Mouse (Mus musculus): ENCODE results near the gene Dgcr8.
A peak's percentile ranks its signal among the peaks of the same experiment; 100 is the strongest.

The Dgcr8 gene

GRCm38 (mm10) chr16:18220856-18221542, 68.0 kb downstream of the Dgcr8 start:
- DNase-seq (ENCODE audit: low spot score in 2 of 2): no peak

- no peak for DNase-seq (ENCODE audit: low spot score in 2 of 2)
Measured at GRCm38 (mm10) chr16:18220001-18220400, 69.0 kb downstream of the Dgcr8 start.

- no peak for DNase-seq (ENCODE audit: low spot score in 2 of 2)
Measured at GRCm38 (mm10) chr16:18218580-18218996, 70.5 kb downstream of the Dgcr8 start.

- no peak for DNase-seq (ENCODE audit: low spot score in 2 of 2)
Measured at GRCm38 (mm10) chr16:18217579-18217978, 71.5 kb downstream of the Dgcr8 start, which contains the start of gene Ccdc188. Ccdc188 (plus strand) TSS chr16:18217879.

GRCm38 (mm10) chr16:18214858-18215257, 74.2 kb downstream of the Dgcr8 start:
- DNase-seq (ENCODE audit: low spot score in 2 of 2): no peak

GRCm38 (mm10) chr16:18213689-18214088, 75.4 kb downstream of the Dgcr8 start:
- peak; percentile 65 to 80 for DNase-seq (ENCODE audit: low spot score in 2 of 2)

GRCm38 (mm10) chr16:18211417-18212171, 77.5 kb downstream of the Dgcr8 start:
- peak; percentile 95 for DNase-seq (ENCODE audit: low spot score in 2 of 2)

- peak; percentile 75 to 84 for DNase-seq (ENCODE audit: low spot score in 2 of 2)
Measured at GRCm38 (mm10) chr16:18210701-18211416, 78.2 kb downstream of the Dgcr8 start.
